In genomic region chr12:80131359-80132249, GRCm38 (mm10) we compare ENCODE assay signal across 8 mouse cellular contexts. TPM values are rescaled to one million over a fixed set of nuclear protein-coding genes. Genes with fewer than 3 reads are reported as not detected.
DNase-seq lines count a peak whose midpoint lies in the region; ATAC-seq and TF ChIP-seq lines count a peak whose summit lies in the region.

No protein-coding gene starts in this region.

- peaks cover 10% of the 10 kb centered on the region; the same call in 1 of the 2 replicates for H3K36me3 ChIP-seq in forebrain, embryonic 10.5 days (replicated peaks)
- H3K36me3 ChIP-seq in neural tube, embryonic 11.5 days (ENCODE audit: control insufficient read depth, insufficient read depth, low read length), result no peaks in the 10 kb centered on the region

- no peak for DNase-seq in cerebellum, adult 2 months
- DNase-seq in cerebellum, postnatal 10 days, result no peak
- peak; percentile 70 for DNase-seq in A20 (ENCODE audit: low read depth, low spot score)
- DNase-seq in forebrain, embryonic 10.5 days (ENCODE audit: extremely low spot score, low spot score), result no peak
- peak; percentile 46 for DNase-seq in kidney, postnatal 10 days
- DNase-seq in neural tube, embryonic 11.5 days (ENCODE audit: low spot score), result no peak
- no peak for DNase-seq in layer of hippocampus, postnatal 36 days
- DNase-seq in frontal cortex, postnatal 36 days (ENCODE audit: low spot score in 2 of 2), result no peak

- peak overlapping the region; percentile 54 for H3K4me2 ChIP-seq in neural tube, embryonic 11.5 days (ENCODE audit: low read depth)

- H3K9me3 ChIP-seq in forebrain, embryonic 10.5 days, result no peaks in the 10 kb centered on the region
- no peaks in the 10 kb centered on the region for H3K9me3 ChIP-seq in neural tube, embryonic 11.5 days (ENCODE audit: control insufficient read depth, low read length)

- H3K4me3 ChIP-seq in cerebellum, adult 2 months (replicated peaks; ENCODE audit: insufficient read depth, low read depth, low read length), result peak overlapping the region; percentile 50
- peak overlapping the region; percentile 66 for H3K4me3 ChIP-seq in forebrain, embryonic 10.5 days
- H3K4me3 ChIP-seq in neural tube, embryonic 11.5 days (ENCODE audit: low read depth, low read length), result peak overlapping the region; percentile 49; the same call in 1 of the 2 replicates

- TF ChIP-seq CTCF in cerebellum, adult 2 months (IDR thresholded peaks at IDR 0.05; ENCODE audit: borderline replicate concordance, insufficient read depth, low read depth, low read length), result no peak

- peak; percentile 28; the same call in 1 of the 2 replicates for ATAC-seq in neural tube, embryonic 11.5 days (ENCODE audit: insufficient read depth, low FRiP score, low TSS enrichment)

- H3K27me3 ChIP-seq in cerebellum, adult 2 months (ENCODE audit: control insufficient read depth, insufficient read depth, low read length), result no peaks in the 10 kb centered on the region
- H3K27me3 ChIP-seq in forebrain, embryonic 10.5 days (ENCODE audit: poor library complexity, severe bottlenecking), result peaks cover 12% of the 10 kb centered on the region
- H3K27me3 ChIP-seq in neural tube, embryonic 11.5 days (ENCODE audit: control insufficient read depth, insufficient read depth, low read length), result no peaks in the 10 kb centered on the region

- WGBS in cerebellum, adult 2 months, result 38% methylated on average over 17 of the region's 17 CpGs
- 63% methylated on average over 17 of the region's 17 CpGs for WGBS in forebrain, embryonic 10.5 days
- WGBS in neural tube, embryonic 11.5 days, result 57% methylated on average over 17 of the region's 17 CpGs

- H3K4me1 ChIP-seq in cerebellum, adult 2 months (ENCODE audit: control insufficient read depth, insufficient read depth, low read length), result peaks cover 3% of the 10 kb centered on the region
- peaks cover 42% of the 10 kb centered on the region for H3K4me1 ChIP-seq in forebrain, embryonic 10.5 days
- peaks cover 20% of the 10 kb centered on the region for H3K4me1 ChIP-seq in neural tube, embryonic 11.5 days (ENCODE audit: control insufficient read depth, insufficient read depth, low read length)

- no peak for TF ChIP-seq POLR2A in cerebellum, adult 2 months (IDR thresholded peaks at IDR 0.05; ENCODE audit: borderline replicate concordance, insufficient read depth, low read length)

- peak overlapping the region; percentile 99 for H3K27ac ChIP-seq in cerebellum, adult 2 months (ENCODE audit: insufficient read depth, low read length)
- H3K27ac ChIP-seq in forebrain, embryonic 10.5 days, result peak overlapping the region; percentile 99
- peak overlapping the region; percentile 93 for H3K27ac ChIP-seq in neural tube, embryonic 11.5 days (ENCODE audit: low read depth, low read length)

- H3K9ac ChIP-seq in neural tube, embryonic 11.5 days (ENCODE audit: low read length), result peak overlapping the region; percentile 94

RNA-seq across cellular contexts. Expression of gene Zfp36l1, which starts 18.8 kb away (rescaled TPM):
- polyA plus RNA-seq in cerebellum, adult 2 months (2012; rRNA removed), result 20.4 and 23.2 TPM in 2 replicates
- polyA plus RNA-seq in forebrain, embryonic 10.5 days (2016; fragmentation: Nextera tagmentation; extraction: Ambion mirVana), result 121 and 129 TPM in 2 replicates
- polyA plus RNA-seq in neural tube, embryonic 11.5 days (2014; fragmentation: Nextera tagmentation; extraction: Ambion mirVana), result 135 and 139 TPM in 2 replicates
- 10 to 100 TPM; 32.1 to 39.1 TPM for total RNA-seq in layer of hippocampus, postnatal 36 days (2021)

Comparison
In these comparisons a context has a peak if more than half of its experiments do, and no peak if none do; other contexts are left out.
1. DNase-seq: peak in A20 (single experiment) and kidney, postnatal 10 days (single experiment); none in cerebellum, adult 2 months (0 of 2), cerebellum, postnatal 10 days (0 of 2), forebrain, embryonic 10.5 days (single experiment), neural tube, embryonic 11.5 days (single experiment), layer of hippocampus, postnatal 36 days (0 of 2) and frontal cortex, postnatal 36 days (0 of 2).
2. Peak in every context shown above with its lines, with median percentiles within 50 percentile points of each other: H3K27ac ChIP-seq and H3K4me3 ChIP-seq.